ENCODE assay signal across 30 mouse cellular contexts in genomic region chr13:6625942-6626341, GRCm38 (mm10). TPM values are rescaled to one million over a fixed set of nuclear protein-coding genes. Genes with fewer than 3 reads are reported as not detected.
DNase-seq lines count a peak whose midpoint lies in the region; ATAC-seq lines count a peak whose summit lies in the region.
"Had no signal": no experiment of that assay in that cellular context is flagged by ENCODE, and none has a peak within 500 bp of the region (broad histone marks: within the 10 kb centered on the region; RNA-seq: fewer than 3 reads in every experiment).

No protein-coding gene starts in this region.

- H3K9me3 ChIP-seq in midbrain, embryonic 11.5 days (ENCODE audit: control insufficient read depth, low read length): no peaks in the 10 kb centered on the region
- H3K9me3 ChIP-seq in midbrain, embryonic 10.5 days (replicated peaks): no peaks in the 10 kb centered on the region; the same call in 1 of the 2 replicates
- H3K9me3 ChIP-seq in intestine, embryonic 16.5 days (ENCODE audit: control insufficient read depth, low read length): no peaks in the 10 kb centered on the region
- H3K9me3 ChIP-seq: embryonic facial prominence, embryonic 10.5 days; embryonic facial prominence, embryonic 13.5 days; forebrain, embryonic 10.5 days; forebrain, embryonic 13.5 days; G1E; heart, embryonic 15.5 days had no signal

- no peaks in the 10 kb centered on the region for H3K36me3 ChIP-seq in midbrain, embryonic 11.5 days (ENCODE audit: control insufficient read depth, insufficient read depth, low read length)
- no peaks in the 10 kb centered on the region for H3K36me3 ChIP-seq in midbrain, embryonic 10.5 days
- H3K36me3 ChIP-seq in intestine, embryonic 16.5 days (ENCODE audit: control insufficient read depth, insufficient read depth, low read length): no peaks in the 10 kb centered on the region
- H3K36me3 ChIP-seq: embryonic facial prominence, embryonic 10.5 days; embryonic facial prominence, embryonic 13.5 days had no signal

- no peak overlapping the region for H3K9ac ChIP-seq in midbrain, embryonic 11.5 days (ENCODE audit: low read length)
- H3K9ac ChIP-seq in intestine, embryonic 16.5 days (ENCODE audit: low read depth, low read length): no peak overlapping the region
- H3K9ac ChIP-seq: embryonic facial prominence, embryonic 13.5 days; forebrain, embryonic 13.5 days; heart, embryonic 15.5 days; hindbrain, embryonic 14.5 days had no signal

- H3K4me3 ChIP-seq in midbrain, embryonic 11.5 days (ENCODE audit: low read depth, low read length): no peak overlapping the region
- H3K4me3 ChIP-seq in midbrain, embryonic 10.5 days: no peak overlapping the region
- H3K4me3 ChIP-seq in intestine, embryonic 16.5 days (ENCODE audit: low read length): no peak overlapping the region
- H3K4me3 ChIP-seq: embryonic facial prominence, embryonic 10.5 days; embryonic facial prominence, embryonic 13.5 days; forebrain, embryonic 10.5 days; forebrain, embryonic 13.5 days; gastrocnemius, adult 2 months; heart, adult 2 months; heart, embryonic 15.5 days had no signal

- intact Hi-C loops in heart, postnatal 14 days (cut with DNase I): no loop called here

- DNase-seq in heart, adult 11 months: peak; percentile 42
- DNase-seq in heart, postnatal 14 days: no peak
- peak; percentile 81 for DNase-seq in midbrain, embryonic 11.5 days (ENCODE audit: low spot score, missing footprints)
- DNase-seq in midbrain, embryonic 10.5 days (ENCODE audit: low spot score): no peak
- DNase-seq in urinary bladder, postnatal 14 days (ENCODE audit: low spot score): no peak
- DNase-seq in lung, postnatal 14 days: no peak
- DNase-seq: adrenal gland, adult 8-10 months; adrenal gland, postnatal 25 days; cerebellum, adult 11-12 months; cerebellum, adult 8-10 months; cerebellum, postnatal 10 days; cerebellum, postnatal 36 days; embryo, embryonic 11 days; gastrocnemius, adult 2 months; gastrocnemius, postnatal 14 days; heart, adult 2 months; heart, postnatal 10 days; heart, postnatal 4 days had no signal

- no peak overlapping the region for H3K4me2 ChIP-seq in midbrain, embryonic 11.5 days
- no peak overlapping the region for H3K4me2 ChIP-seq in intestine, embryonic 16.5 days (ENCODE audit: low read depth, low read length)
- H3K4me2 ChIP-seq: embryonic facial prominence, embryonic 13.5 days; forebrain, embryonic 13.5 days; heart, embryonic 11.5 days; heart, embryonic 15.5 days; hindbrain, embryonic 14.5 days had no signal

- WGBS in midbrain, embryonic 11.5 days: 76% methylated on average over 3 of the region's 3 CpGs
- WGBS in midbrain, embryonic 10.5 days: 84% methylated on average over 3 of the region's 3 CpGs
- WGBS in intestine, embryonic 16.5 days: 63% methylated on average over 3 of the region's 3 CpGs

- H3K27ac ChIP-seq in midbrain, embryonic 11.5 days (ENCODE audit: low read depth, low read length): no peak overlapping the region
- H3K27ac ChIP-seq in midbrain, embryonic 10.5 days (replicated peaks): no peak overlapping the region
- no peak overlapping the region for H3K27ac ChIP-seq in intestine, embryonic 16.5 days (ENCODE audit: low read length)
- H3K27ac ChIP-seq: embryonic facial prominence, embryonic 10.5 days; embryonic facial prominence, embryonic 13.5 days; forebrain, embryonic 10.5 days; forebrain, embryonic 13.5 days; gastrocnemius, adult 2 months; heart, adult 2 months; heart, embryonic 15.5 days; hindbrain, embryonic 14.5 days; hindbrain, postnatal 0 days had no signal

- no peak for ATAC-seq in midbrain, embryonic 11.5 days (ENCODE audit: low FRiP score)
- ATAC-seq in intestine, embryonic 16.5 days: peak; percentile 64
- ATAC-seq in megakaryocyte-erythroid progenitor cell, adult 5-6 weeks (replicated peaks; ENCODE audit: low FRiP score, low TSS enrichment, poor library complexity, severe bottlenecking): no peak
- ATAC-seq: forebrain, embryonic 13.5 days; forebrain, embryonic 16.5 days; hindbrain, postnatal 0 days had no signal

- H3K27me3 ChIP-seq in midbrain, embryonic 11.5 days (ENCODE audit: control insufficient read depth, insufficient read depth, low read length): no peaks in the 10 kb centered on the region
- no peaks in the 10 kb centered on the region for H3K27me3 ChIP-seq in midbrain, embryonic 10.5 days (ENCODE audit: low read depth, poor library complexity, severe bottlenecking)
- H3K27me3 ChIP-seq in intestine, embryonic 16.5 days (replicated peaks; ENCODE audit: control insufficient read depth, insufficient read depth, low read length): no peaks in the 10 kb centered on the region
- H3K27me3 ChIP-seq: embryonic facial prominence, embryonic 13.5 days; forebrain, embryonic 13.5 days; heart, embryonic 15.5 days had no signal

- no peaks in the 10 kb centered on the region for H3K4me1 ChIP-seq in midbrain, embryonic 11.5 days (ENCODE audit: control insufficient read depth, insufficient read depth, low read length)
- H3K4me1 ChIP-seq in midbrain, embryonic 10.5 days: no peaks in the 10 kb centered on the region
- no peaks in the 10 kb centered on the region for H3K4me1 ChIP-seq in intestine, embryonic 16.5 days (ENCODE audit: control insufficient read depth, insufficient read depth, low read length)
- H3K4me1 ChIP-seq: forebrain, embryonic 13.5 days had no signal

RNA-seq across cellular contexts. Expression of gene Pfkp, which starts 22.6 kb away (rescaled TPM):
- 10 to 100 TPM; 72.9 to 74.6 TPM for total RNA-seq in heart, postnatal 14 days (2021)
- polyA plus RNA-seq in midbrain, embryonic 11.5 days (2014; fragmentation: Nextera tagmentation; extraction: Ambion mirVana): 33.5 and 34.7 TPM in 2 replicates
- polyA plus RNA-seq in midbrain, embryonic 10.5 days (2016; fragmentation: Nextera tagmentation; extraction: Ambion mirVana): 18.0 and 25.3 TPM in 2 replicates
- polyA plus RNA-seq in intestine, embryonic 16.5 days (2015; fragmentation: Nextera tagmentation; extraction: Ambion mirVana): 121 and 130 TPM in 2 replicates
- total RNA-seq in megakaryocyte-erythroid progenitor cell, adult 5-6 weeks (2014; fragmentation: Nextera tagmentation): 5.7 and 6.2 TPM in 2 replicates
- 16.6 and 31.5 TPM in 2 replicates for total RNA-seq in megakaryocyte-erythroid progenitor cell, adult 5-6 weeks (2017)

Comparison
In these comparisons a context has a peak if more than half of its experiments do, and no peak if none do; other contexts are left out.
1. DNase-seq: peak in heart, adult 11 months (single experiment) and midbrain, embryonic 11.5 days (single experiment); none in heart, postnatal 14 days (0 of 2), midbrain, embryonic 10.5 days (single experiment), urinary bladder, postnatal 14 days (single experiment) and lung, postnatal 14 days (single experiment).